Mouse (Mus musculus) layer of hippocampus, adult 18-20 months (tissue): ENCODE data around the gene Pitpnb. TPM values are rescaled to one million over a fixed set of nuclear protein-coding genes. Genes with fewer than 3 reads are reported as not detected.

Experiments
- DNase-seq, 2 experiments: peaks; one replicate each; pipeline ENCODE4 v3.0.0; 2022; ENCODE audit warnings: low spot score in 2 of 2
- total RNA-seq, 2 experiments: library from RNA; stranded (reverse); gene quantifications; 2 replicates each; pipeline ENCODE4 v1.2.3; 2021

Pitpnb gene
- total RNA-seq, 2 experiments from 2014 or later = 84.5 to 88.0 TPM

GRCm38 (mm10) chr5:111420011-111420691, 89.6 kb downstream of the Pitpnb start:
- no peak for DNase-seq

DNA sequence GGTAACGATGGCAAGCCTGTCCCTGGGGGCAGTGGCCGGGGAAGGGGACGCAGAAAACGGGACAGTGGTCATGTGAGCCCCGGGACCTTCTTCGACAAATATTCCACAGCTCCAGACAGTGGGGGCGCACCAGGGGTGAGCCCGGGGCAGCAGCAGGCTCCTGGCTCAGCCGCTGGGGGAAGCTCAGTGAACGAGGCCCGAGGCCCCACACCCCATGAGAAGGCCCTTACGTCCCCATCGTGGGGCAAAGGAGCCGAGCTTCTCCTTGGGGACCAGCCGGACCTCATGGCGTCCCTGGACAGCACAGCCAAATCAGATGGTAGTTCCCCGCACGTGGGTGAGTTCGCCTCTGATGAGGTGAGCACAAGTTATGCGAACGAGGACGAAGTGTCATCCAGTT, 90.3 kb downstream of the Pitpnb start:
- no peak for DNase-seq

DNA sequence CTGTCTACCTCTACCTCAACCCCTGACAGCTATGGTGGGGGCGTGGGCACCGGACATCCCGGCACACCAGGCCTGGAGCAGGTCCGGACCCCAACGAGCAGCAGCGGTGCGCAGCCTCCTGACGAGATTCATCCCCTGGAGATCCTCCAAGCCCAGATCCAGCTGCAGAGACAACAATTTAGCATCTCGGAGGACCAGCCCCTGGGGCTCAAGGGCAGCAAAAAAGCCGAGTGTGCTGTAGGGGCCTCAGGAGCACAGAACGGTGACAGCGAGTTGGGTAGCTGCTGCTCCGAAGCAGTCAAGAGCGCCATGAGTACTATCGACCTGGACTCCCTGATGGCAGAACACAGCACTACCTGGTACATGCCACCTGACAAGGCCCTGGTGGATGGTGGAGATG, 90.9 kb downstream of the Pitpnb start:
- no peak for DNase-seq

DNA sequence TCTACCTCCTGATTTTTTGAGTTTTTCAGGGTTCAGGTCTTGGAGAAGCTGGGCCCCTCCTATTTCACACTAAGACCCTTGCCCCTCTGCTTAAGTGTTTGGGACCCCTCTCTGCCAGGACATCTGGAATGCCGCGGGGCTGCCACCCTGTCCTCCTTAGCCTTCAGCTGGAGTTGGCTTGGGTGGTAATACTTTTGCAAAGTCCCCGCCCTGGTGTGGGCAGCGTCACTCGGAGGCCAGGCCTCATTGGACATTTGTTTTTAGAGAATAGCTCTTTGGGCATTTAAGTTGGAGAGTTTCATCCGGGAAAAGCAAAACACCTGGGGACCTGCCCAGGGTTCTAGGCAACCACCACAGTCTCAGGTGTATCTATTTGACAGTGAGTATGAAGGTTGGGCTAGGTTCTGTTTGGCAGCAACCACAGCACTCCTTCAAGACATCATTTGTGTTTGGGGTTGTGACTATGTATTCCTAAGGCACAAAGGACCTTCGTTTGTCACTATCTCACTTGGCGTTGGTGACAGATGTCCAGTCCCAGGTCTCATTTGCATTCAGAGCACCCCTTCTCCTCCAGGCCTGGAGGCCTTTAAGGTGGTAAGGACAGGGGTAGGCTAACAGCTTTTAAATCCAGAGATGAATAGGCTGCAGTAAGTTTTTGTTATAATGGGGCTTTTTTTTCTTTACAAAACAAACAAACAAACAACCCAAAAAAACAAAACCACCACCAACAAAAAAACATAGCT, 91.7 kb downstream of the Pitpnb start:
- DNase-seq = no peak

- DNase-seq = no peak
Measured at GRCm38 (mm10) chr5:111423011-111423410, 92.4 kb downstream of the Pitpnb start.

DNA sequence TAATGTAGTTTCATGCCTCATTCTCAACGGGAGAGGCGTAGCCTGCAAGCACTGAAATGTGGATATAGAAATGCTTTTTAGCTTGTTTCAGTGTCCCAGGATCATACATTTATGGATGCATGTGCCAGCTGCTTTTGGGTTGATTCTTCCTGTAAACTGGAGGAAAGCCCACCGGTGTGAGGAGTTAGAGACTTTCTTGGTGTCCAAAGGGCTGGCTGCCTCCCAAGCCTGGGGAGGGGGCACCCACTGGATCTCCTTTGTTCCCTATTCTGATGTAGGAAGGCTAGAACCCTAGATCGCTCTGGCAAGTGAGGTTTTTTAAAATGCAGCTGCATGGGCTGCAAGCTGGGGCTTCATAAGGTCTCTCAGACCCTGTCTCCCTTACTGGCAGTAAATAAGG, 93.1 kb downstream of the Pitpnb start:
- no peak for DNase-seq

DNA sequence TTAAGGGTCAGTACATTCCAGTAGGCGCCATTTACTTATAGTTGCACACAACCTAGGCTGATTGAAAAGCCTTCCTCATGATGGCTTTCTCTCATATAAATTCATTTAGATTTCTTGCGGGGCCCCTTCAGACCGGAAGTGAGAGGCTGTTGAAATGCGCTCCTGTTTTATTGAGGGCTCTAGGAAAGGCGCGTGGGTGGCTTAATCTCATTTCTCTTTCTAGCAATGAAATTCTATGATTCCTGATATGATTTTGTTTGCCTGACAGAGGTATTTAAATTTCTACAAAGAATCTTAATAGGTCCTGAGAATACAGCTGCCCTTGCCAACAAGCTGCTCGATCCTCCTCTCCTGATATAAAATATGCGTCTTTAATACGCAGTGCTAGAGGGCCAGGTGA, 95.2 kb downstream of the Pitpnb start:
- DNase-seq = no peak

DNA sequence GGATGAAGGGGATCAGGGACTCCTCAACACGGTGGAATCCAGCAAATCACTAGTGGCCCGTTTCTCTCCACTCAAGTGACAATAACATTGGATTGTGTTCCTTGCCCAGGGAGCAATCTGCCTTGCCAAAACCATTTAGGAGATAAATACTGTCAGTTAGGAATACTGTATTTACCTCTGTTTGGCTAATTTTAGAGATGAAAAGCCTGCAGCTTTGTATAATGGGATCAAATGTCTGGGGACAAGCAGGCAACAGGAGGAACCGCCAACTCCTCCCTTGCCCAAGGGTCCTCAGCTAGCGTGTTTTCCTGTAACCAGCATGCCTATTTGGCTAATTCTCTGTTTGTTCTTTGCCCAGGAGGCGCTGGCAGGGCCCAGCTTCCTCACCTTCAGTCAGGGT, 95.7 kb downstream of the Pitpnb start:
- no peak for DNase-seq

DNA sequence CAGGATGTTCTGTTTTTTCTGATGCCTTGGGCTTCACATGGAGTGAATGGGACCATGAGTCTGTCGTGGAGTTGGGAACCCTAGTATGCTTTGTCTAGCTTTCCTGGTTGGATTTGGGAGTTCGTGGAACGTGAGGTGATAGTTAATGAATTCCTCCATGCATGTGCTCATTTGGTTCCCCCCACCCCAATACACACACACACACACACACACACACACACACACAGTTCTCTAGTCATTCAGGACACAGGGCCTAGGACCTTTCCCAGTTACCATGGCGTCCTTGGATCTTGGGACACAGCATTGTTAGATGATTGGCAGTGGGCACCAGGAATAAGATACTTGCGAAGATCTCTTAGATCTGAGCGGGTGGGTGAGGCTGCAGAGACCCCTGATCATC, 98.3 kb downstream of the Pitpnb start:
- no peak for DNase-seq

DNA sequence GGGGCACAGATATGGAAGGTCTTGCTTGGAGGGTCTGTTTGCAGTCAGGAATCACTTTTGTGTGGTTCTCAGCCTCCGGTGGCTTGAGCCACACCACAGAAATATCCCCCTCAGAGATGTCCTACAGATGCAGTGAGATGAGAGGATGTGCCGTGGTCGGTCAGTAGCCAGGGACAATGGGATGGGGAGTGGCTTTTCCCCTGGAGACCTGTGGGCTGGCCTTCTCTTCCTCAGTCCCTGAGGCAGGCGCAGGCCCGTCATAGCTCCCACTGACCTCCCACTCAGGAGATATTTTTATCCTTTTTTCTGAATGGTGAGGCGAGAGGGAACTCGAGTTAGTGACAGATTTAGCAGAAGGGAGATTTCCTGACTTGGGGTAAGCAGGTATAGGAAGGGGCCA, 99.2 kb downstream of the Pitpnb start:
- DNase-seq = no peak

- no peak for DNase-seq
Measured at GRCm38 (mm10) chr5:111431007-111431730, 100.6 kb downstream of the Pitpnb start.

DNA sequence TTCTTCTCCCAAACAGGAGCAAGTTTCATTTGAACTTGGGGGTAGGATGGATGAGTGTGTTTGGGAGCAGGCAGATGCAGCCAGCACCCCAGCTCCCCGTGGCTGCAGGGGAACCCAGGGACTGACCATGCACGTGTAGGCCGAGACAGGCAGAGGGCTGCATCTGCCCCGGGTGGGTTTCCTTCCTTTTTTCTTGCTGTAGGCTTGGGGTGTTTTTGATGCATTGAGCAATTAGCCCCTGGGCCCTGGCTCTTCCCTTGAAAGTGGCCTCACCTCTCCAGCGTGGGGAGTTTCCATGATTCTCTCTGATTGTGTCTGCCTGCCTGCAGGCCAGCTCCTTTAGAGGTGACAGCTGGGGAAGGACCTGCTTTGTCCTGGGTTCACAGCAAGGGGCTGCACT, 102.3 kb downstream of the Pitpnb start:
- no peak for DNase-seq

GRCm38 (mm10) chr5:111434342-111434842, 103.8 kb downstream of the Pitpnb start:
- no peak for DNase-seq

GRCm38 (mm10) chr5:111436260-111436659, 105.7 kb downstream of the Pitpnb start:
- no peak for DNase-seq

DNA sequence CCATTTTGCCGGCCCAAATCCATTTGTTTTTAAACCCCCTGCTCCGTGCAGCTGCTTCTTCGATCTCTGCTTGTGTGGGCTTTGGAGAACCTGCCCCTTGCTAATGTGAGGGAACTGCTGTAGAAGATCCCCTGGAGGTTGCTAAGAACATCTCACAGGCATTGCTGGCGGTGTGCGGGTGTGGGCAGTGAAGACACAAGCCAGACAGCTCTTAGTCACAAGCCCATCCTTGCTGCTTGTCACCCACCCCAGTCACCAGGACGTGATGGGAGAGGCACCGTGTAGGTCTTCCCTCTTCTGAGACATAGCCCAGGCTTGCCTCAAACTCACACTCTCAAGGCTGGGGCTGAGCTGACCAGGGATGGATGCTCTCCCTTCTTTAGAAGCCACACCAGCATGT, 106.6 kb downstream of the Pitpnb start:
- DNase-seq = no peak

Other genes with a start within 250 kb of the Pitpnb start
- 10 to 100 TPM; 39.1 to 41.8 TPM for gene Mn1, start 86.6 kb downstream of the Pitpnb start, total RNA-seq